Mouse (Mus musculus): ENCODE measurements at regions not wholly inside any gene's neighbourhood (a gene's known extent, or its start where the extent isn't known, plus 50 kb on each side); places are given as distances from the start of the nearest gene placed in this dataset.
"Not testable (repeated sequence)": the region's sequence is repeated elsewhere in the genome, so short reads cannot be mapped to it uniquely, and the experiment has no call there.

GRCm38 (mm10) chr19:19636055-19636454, 525.1 kb upstream of the Rorb start:
- Histone ChIP-seq H3K4me2 (ENCODE audit: low read length) (no peak overlapping the region), H3K27me3 (replicated peaks; ENCODE audit: control insufficient read depth, insufficient read depth, low read length) (no peaks in the 10 kb centered on the region), H3K9me3 (replicated peaks; ENCODE audit: control insufficient read depth, low read length) (no peaks in the 10 kb centered on the region), H3K4me3 (ENCODE audit: low read depth, low read length) (no peak overlapping the region), H3K36me3 (ENCODE audit: control insufficient read depth, insufficient read depth, low read length) (no peaks in the 10 kb centered on the region), H3K27ac (ENCODE audit: low read depth, low read length) (no peak overlapping the region), H3K9ac (ENCODE audit: low read length) (no peak overlapping the region), H3K4me1 (ENCODE audit: control insufficient read depth, insufficient read depth, low read length) (no peaks in the 10 kb centered on the region)
- WGBS: 96% methylated on average over 1 of the region's 1 CpGs
- DNase-seq (ENCODE audit: low spot score): no peak
- ATAC-seq: no peak

GRCm38 (mm10) chr19:19587866-19588265, 476.9 kb upstream of the Rorb start:
- Histone ChIP-seq H3K4me3 (ENCODE audit: low read depth, low read length) (no peak overlapping the region), H3K9me3 (replicated peaks; ENCODE audit: control insufficient read depth, low read length) (no peaks in the 10 kb centered on the region), H3K9ac (ENCODE audit: low read length) (no peak overlapping the region), H3K27ac (ENCODE audit: low read depth, low read length) (no peak overlapping the region), H3K4me1 (ENCODE audit: control insufficient read depth, insufficient read depth, low read length) (no peaks in the 10 kb centered on the region), H3K36me3 (ENCODE audit: control insufficient read depth, insufficient read depth, low read length) (no peaks in the 10 kb centered on the region), H3K27me3 (replicated peaks; ENCODE audit: control insufficient read depth, insufficient read depth, low read length) (no peaks in the 10 kb centered on the region), H3K4me2 (ENCODE audit: low read length) (no peak overlapping the region)
- 66% methylated on average over 2 of the region's 2 CpGs for WGBS
- DNase-seq (ENCODE audit: low spot score) (no peak), ATAC-seq (no peak)

- not testable (repeated sequence) for DNase-seq (ENCODE audit: low spot score); H3K4me2 ChIP-seq (ENCODE audit: low read length); H3K36me3 ChIP-seq (ENCODE audit: control insufficient read depth, insufficient read depth, low read length); H3K4me3 ChIP-seq (ENCODE audit: low read depth, low read length); H3K27me3 ChIP-seq (replicated peaks; ENCODE audit: control insufficient read depth, insufficient read depth, low read length); H3K27ac ChIP-seq (ENCODE audit: low read depth, low read length); H3K9ac ChIP-seq (ENCODE audit: low read length); ATAC-seq; H3K4me1 ChIP-seq (ENCODE audit: control insufficient read depth, insufficient read depth, low read length); H3K9me3 ChIP-seq (replicated peaks; ENCODE audit: control insufficient read depth, low read length)
- 92% methylated on average over 10 of the region's 10 CpGs for WGBS
Observed at GRCm38 (mm10) chr19:19575000-19575544, 464.1 kb upstream of the Rorb start.

GRCm38 (mm10) chr19:19564657-19565056, 453.7 kb upstream of the Rorb start:
- WGBS: 6% methylated on average over 2 of the region's 2 CpGs
- peak; percentile 47 for DNase-seq (ENCODE audit: low spot score)
- H3K36me3 ChIP-seq (ENCODE audit: control insufficient read depth, insufficient read depth, low read length): no peaks in the 10 kb centered on the region
- H3K9ac ChIP-seq (ENCODE audit: low read length): no peak overlapping the region
- ATAC-seq: peak; percentile 58; the same call in 1 of the 2 replicates
- no peak overlapping the region for H3K27ac ChIP-seq (ENCODE audit: low read depth, low read length)
- H3K4me3 ChIP-seq (ENCODE audit: low read depth, low read length): no peak overlapping the region
- H3K4me1 ChIP-seq (ENCODE audit: control insufficient read depth, insufficient read depth, low read length): no peaks in the 10 kb centered on the region; the same call in 1 of the 2 replicates
- no peaks in the 10 kb centered on the region for H3K27me3 ChIP-seq (replicated peaks; ENCODE audit: control insufficient read depth, insufficient read depth, low read length)
- H3K9me3 ChIP-seq (replicated peaks; ENCODE audit: control insufficient read depth, low read length): no peaks in the 10 kb centered on the region
- no peak overlapping the region for H3K4me2 ChIP-seq (ENCODE audit: low read length)

GRCm38 (mm10) chr19:19535131-19535530, 424.1 kb upstream of the Rorb start:
- Histone ChIP-seq H3K36me3 (ENCODE audit: control insufficient read depth, insufficient read depth, low read length) (no peaks in the 10 kb centered on the region), H3K27ac (ENCODE audit: low read depth, low read length) (no peak overlapping the region), H3K4me2 (ENCODE audit: low read length) (no peak overlapping the region), H3K27me3 (replicated peaks; ENCODE audit: control insufficient read depth, insufficient read depth, low read length) (no peaks in the 10 kb centered on the region), H3K4me3 (ENCODE audit: low read depth, low read length) (no peak overlapping the region), H3K4me1 (ENCODE audit: control insufficient read depth, insufficient read depth, low read length) (no peaks in the 10 kb centered on the region), H3K9ac (ENCODE audit: low read length) (no peak overlapping the region), H3K9me3 (replicated peaks; ENCODE audit: control insufficient read depth, low read length) (no peaks in the 10 kb centered on the region)
- DNase-seq (ENCODE audit: low spot score) (peak; percentile 54), ATAC-seq (no peak)
- 63% methylated on average over 2 of the region's 2 CpGs for WGBS

GRCm38 (mm10) chr19:19524232-19524631, 413.2 kb upstream of the Rorb start:
- 37% methylated on average over 1 of the region's 1 CpGs for WGBS
- H3K4me3 ChIP-seq (ENCODE audit: low read depth, low read length): no peak overlapping the region
- no peaks in the 10 kb centered on the region for H3K4me1 ChIP-seq (ENCODE audit: control insufficient read depth, insufficient read depth, low read length)
- H3K4me2 ChIP-seq (ENCODE audit: low read length): no peak overlapping the region
- no peak overlapping the region for H3K27ac ChIP-seq (ENCODE audit: low read depth, low read length)
- no peaks in the 10 kb centered on the region for H3K9me3 ChIP-seq (replicated peaks; ENCODE audit: control insufficient read depth, low read length)
- H3K27me3 ChIP-seq (replicated peaks; ENCODE audit: control insufficient read depth, insufficient read depth, low read length): no peaks in the 10 kb centered on the region
- no peaks in the 10 kb centered on the region for H3K36me3 ChIP-seq (ENCODE audit: control insufficient read depth, insufficient read depth, low read length)
- ATAC-seq: peak; percentile 34; the same call in 1 of the 2 replicates
- no peak for DNase-seq (ENCODE audit: low spot score)
- H3K9ac ChIP-seq (ENCODE audit: low read length): no peak overlapping the region

GRCm38 (mm10) chr19:19523629-19524028, 412.6 kb upstream of the Rorb start:
- Histone ChIP-seq H3K36me3 (ENCODE audit: control insufficient read depth, insufficient read depth, low read length) (no peaks in the 10 kb centered on the region), H3K4me2 (ENCODE audit: low read length) (no peak overlapping the region), H3K4me1 (ENCODE audit: control insufficient read depth, insufficient read depth, low read length) (no peaks in the 10 kb centered on the region), H3K27ac (ENCODE audit: low read depth, low read length) (no peak overlapping the region), H3K4me3 (ENCODE audit: low read depth, low read length) (no peak overlapping the region), H3K27me3 (replicated peaks; ENCODE audit: control insufficient read depth, insufficient read depth, low read length) (no peaks in the 10 kb centered on the region), H3K9ac (ENCODE audit: low read length) (no peak overlapping the region), H3K9me3 (replicated peaks; ENCODE audit: control insufficient read depth, low read length) (no peaks in the 10 kb centered on the region)
- WGBS: 73% methylated on average over 2 of the region's 2 CpGs
- DNase-seq (ENCODE audit: low spot score) (peak; percentile 49), ATAC-seq (peak; percentile 40; the same call in 1 of the 2 replicates)

- H3K36me3 ChIP-seq (ENCODE audit: control insufficient read depth, insufficient read depth, low read length): no peaks in the 10 kb centered on the region
- H3K27me3 ChIP-seq (replicated peaks; ENCODE audit: control insufficient read depth, insufficient read depth, low read length): no peaks in the 10 kb centered on the region
- H3K4me3 ChIP-seq (ENCODE audit: low read depth, low read length): no peak overlapping the region
- H3K4me1 ChIP-seq (ENCODE audit: control insufficient read depth, insufficient read depth, low read length): no peaks in the 10 kb centered on the region
- H3K9me3 ChIP-seq (replicated peaks; ENCODE audit: control insufficient read depth, low read length): no peaks in the 10 kb centered on the region
- no peak overlapping the region for H3K27ac ChIP-seq (ENCODE audit: low read depth, low read length)
- no peak overlapping the region for H3K4me2 ChIP-seq (ENCODE audit: low read length)
- WGBS: 35% methylated on average over 2 of the region's 2 CpGs
- ATAC-seq (no peak), DNase-seq (ENCODE audit: low spot score) (no peak)
- no peak overlapping the region for H3K9ac ChIP-seq (ENCODE audit: low read length)
Observed at GRCm38 (mm10) chr19:19478192-19478932, 367.4 kb upstream of the Rorb start.
